Mouse (Mus musculus): ENCODE results near the gene Fermt2. TPM values are rescaled to one million over a fixed set of nuclear protein-coding genes. Genes with fewer than 3 reads are reported as not detected.
A peak's percentile ranks its signal among the peaks of the same experiment; 100 is the strongest.

The Fermt2 gene
- polyA plus RNA-seq, 1 experiment, result 127 TPM

GRCm38 (mm10) chr14:45430066-45430842, 99.7 kb downstream of the Fermt2 start:
- Histone ChIP-seq H3K4me1 (ENCODE audit: control insufficient read depth, insufficient read depth, low read length) (no peaks in the 10 kb centered on the region), H3K4me3 (replicated peaks; ENCODE audit: extremely low read depth, low read depth, low read length) (no peak overlapping the region)
- TF ChIP-seq CTCF (IDR thresholded peaks at IDR 0.05; ENCODE audit: insufficient read depth, low read length) (no peak), POLR2A (IDR thresholded peaks at IDR 0.05; ENCODE audit: borderline replicate concordance, extremely low read depth, low read depth, low read length) (no peak)
- DNase-seq, result no peak
- WGBS, result 89% methylated on average over 13 of the region's 13 CpGs

GRCm38 (mm10) chr14:45423220-45423619, 106.7 kb downstream of the Fermt2 start:
- WGBS, result 4% methylated on average over 5 of the region's 5 CpGs
- H3K4me3 ChIP-seq (replicated peaks; ENCODE audit: extremely low read depth, low read depth, low read length), result no peak overlapping the region
- peak; percentile 23; the same call in 1 of the 2 replicates for TF ChIP-seq CTCF (IDR thresholded peaks at IDR 0.05; ENCODE audit: insufficient read depth, low read length)
- TF ChIP-seq POLR2A (IDR thresholded peaks at IDR 0.05; ENCODE audit: borderline replicate concordance, extremely low read depth, low read depth, low read length), result no peak
- H3K4me1 ChIP-seq (ENCODE audit: control insufficient read depth, insufficient read depth, low read length), result no peaks in the 10 kb centered on the region
- DNase-seq, result peak; percentile 14

- no peak for DNase-seq
- H3K4me1 ChIP-seq (ENCODE audit: control insufficient read depth, insufficient read depth, low read length), result no peaks in the 10 kb centered on the region
- TF ChIP-seq POLR2A (IDR thresholded peaks at IDR 0.05; ENCODE audit: borderline replicate concordance, extremely low read depth, low read depth, low read length) (no peak), CTCF (IDR thresholded peaks at IDR 0.05; ENCODE audit: insufficient read depth, low read length) (no peak)
- 46% methylated on average over 4 of the region's 4 CpGs for WGBS
- no peak overlapping the region for H3K4me3 ChIP-seq (replicated peaks; ENCODE audit: extremely low read depth, low read depth, low read length)
Measured at GRCm38 (mm10) chr14:45422371-45422770, 107.5 kb downstream of the Fermt2 start.

GRCm38 (mm10) chr14:45419323-45419722, 110.6 kb downstream of the Fermt2 start:
- DNase-seq, result no peak
- TF ChIP-seq POLR2A (IDR thresholded peaks at IDR 0.05; ENCODE audit: borderline replicate concordance, extremely low read depth, low read depth, low read length), result no peak
- TF ChIP-seq CTCF (IDR thresholded peaks at IDR 0.05; ENCODE audit: insufficient read depth, low read length), result no peak
- 72% methylated on average over 4 of the region's 4 CpGs for WGBS
- no peaks in the 10 kb centered on the region for H3K4me1 ChIP-seq (ENCODE audit: control insufficient read depth, insufficient read depth, low read length)
- no peak overlapping the region for H3K4me3 ChIP-seq (replicated peaks; ENCODE audit: extremely low read depth, low read depth, low read length)

- WGBS, result 55% methylated on average over 3 of the region's 3 CpGs
- Histone ChIP-seq H3K4me3 (replicated peaks; ENCODE audit: extremely low read depth, low read depth, low read length) (no peak overlapping the region), H3K4me1 (ENCODE audit: control insufficient read depth, insufficient read depth, low read length) (no peaks in the 10 kb centered on the region)
- DNase-seq, result no peak
- TF ChIP-seq CTCF (IDR thresholded peaks at IDR 0.05; ENCODE audit: insufficient read depth, low read length), result no peak
- no peak for TF ChIP-seq POLR2A (IDR thresholded peaks at IDR 0.05; ENCODE audit: borderline replicate concordance, extremely low read depth, low read depth, low read length)
Measured at GRCm38 (mm10) chr14:45418553-45418952, 111.4 kb downstream of the Fermt2 start.

- Histone ChIP-seq H3K4me3 (replicated peaks; ENCODE audit: extremely low read depth, low read depth, low read length) (no peak overlapping the region), H3K4me1 (ENCODE audit: control insufficient read depth, insufficient read depth, low read length) (no peaks in the 10 kb centered on the region)
- DNase-seq, result no peak
- WGBS, result 77% methylated on average over 4 of the region's 4 CpGs
- TF ChIP-seq POLR2A (IDR thresholded peaks at IDR 0.05; ENCODE audit: borderline replicate concordance, extremely low read depth, low read depth, low read length), result no peak
- no peak for TF ChIP-seq CTCF (IDR thresholded peaks at IDR 0.05; ENCODE audit: insufficient read depth, low read length)
Measured at GRCm38 (mm10) chr14:45416265-45416664, 113.7 kb downstream of the Fermt2 start.

Other genes starting within 250 kb of the Fermt2 start
- gene Ero1l, start 211.3 kb downstream of the Fermt2 start, polyA plus RNA-seq (2012; rRNA removed), result 7.1 and 11.0 TPM in 2 replicates
- gene Psmc6, start 200.3 kb downstream of the Fermt2 start, polyA plus RNA-seq (2012; rRNA removed), result 15.1 and 34.2 TPM in 2 replicates
- 6.4 and 26.5 TPM in 2 replicates for gene Styx, start 179.0 kb downstream of the Fermt2 start, polyA plus RNA-seq (2012; rRNA removed)
- 3.2 and 3.7 TPM in 2 replicates for gene Gnpnat1, start 125.2 kb downstream of the Fermt2 start, polyA plus RNA-seq (2012; rRNA removed)
- 18.3 and 20.6 TPM in 2 replicates for gene Ddhd1, start 128.0 kb upstream of the Fermt2 start, polyA plus RNA-seq (2012; rRNA removed)

Data from lung, adult 2 months (tissue).